Mouse (Mus musculus) CD4-positive, CD25-positive, alpha-beta regulatory T cell, adult 9 weeks (primary cell): ENCODE measurements around the gene Gm3460. TPM values are rescaled to one million over a fixed set of nuclear protein-coding genes. Genes with fewer than 3 reads are reported as not detected.

ENCODE experiments used
- polyA plus RNA-seq: library from polyadenylated mRNA; unstranded; fragments of 100-300 nt; shearing (Covaris generic); gene quantifications from one replicate; pipeline ENCODE4 v1.2.1, GENCODE M21; 2017

The Gm3460 gene
- polyA plus RNA-seq: not detected

DNA sequence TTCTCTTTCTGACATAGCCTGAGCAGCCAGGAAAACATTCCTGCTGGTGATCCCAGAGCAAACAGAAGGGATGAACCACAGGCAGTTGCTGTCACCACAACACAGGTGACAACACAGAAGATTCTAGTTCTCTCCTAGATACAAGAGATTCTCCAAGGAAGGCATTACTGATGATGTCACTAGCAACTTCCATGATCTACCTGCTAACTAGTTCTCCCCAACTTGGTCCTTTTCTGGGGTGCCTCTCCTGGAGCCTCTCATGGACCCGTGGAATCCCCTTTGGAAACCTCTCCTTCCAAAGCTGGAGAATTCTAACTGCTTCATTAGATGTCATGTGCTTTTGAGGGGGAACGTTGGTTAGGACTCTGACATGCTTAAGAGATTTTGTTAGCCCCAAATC lies at the start of gene Gm3460:
Gm3460 (minus strand) TSS at position 101 of the 400 bp plus-strand sequence.

DNA sequence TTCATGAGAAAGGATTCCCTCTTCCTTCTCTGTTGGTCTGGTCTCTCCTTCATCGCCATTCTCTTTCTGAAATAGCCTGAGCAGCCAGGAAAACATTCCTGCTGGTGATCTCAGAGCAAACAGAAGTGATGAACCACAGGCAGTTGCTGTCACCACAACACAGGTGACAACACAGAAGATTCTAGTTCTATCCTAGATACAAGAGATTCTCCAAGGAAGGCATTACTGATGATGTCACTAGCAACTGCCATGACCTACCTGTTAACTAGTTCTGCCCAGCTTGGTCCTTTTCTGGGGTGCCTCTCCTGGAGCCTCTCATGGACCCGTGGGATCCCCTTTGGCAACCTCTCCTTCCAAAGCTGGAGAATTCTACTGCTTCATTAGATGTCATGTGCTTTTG lies 31.7 kb downstream of the Gm3460 start, which contains the start of gene Gm3629:
Gm3629 (minus strand) TSS at position 101 of the 400 bp plus-strand sequence.

Other genes with a start within 250 kb of the Gm3460 start
- not detected for gene Gm16440, start 232.1 kb downstream of the Gm3460 start, polyA plus RNA-seq
- gene Gm3591, start 209.9 kb downstream of the Gm3460 start, polyA plus RNA-seq: 2.1 TPM
- not detected for gene Gm3594, start 177.8 kb downstream of the Gm3460 start, polyA plus RNA-seq
- not detected for gene Gm8356, start 85.1 kb downstream of the Gm3460 start, polyA plus RNA-seq
- gene Gm3629, start 31.8 kb downstream of the Gm3460 start, polyA plus RNA-seq: 0.33 TPM
- gene Gm10251, start 61.8 kb upstream of the Gm3460 start, polyA plus RNA-seq: 0.16 TPM
- gene Gm8050, start 97.8 kb upstream of the Gm3460 start, polyA plus RNA-seq: not detected
- 10.5 TPM for gene Gm3636, start 119.9 kb upstream of the Gm3460 start, polyA plus RNA-seq
- not detected for gene Gm8362, start 152.0 kb upstream of the Gm3460 start, polyA plus RNA-seq
- not detected for gene Gm3642, start 217.9 kb upstream of the Gm3460 start, polyA plus RNA-seq